Mouse (Mus musculus) kidney, postnatal 10 days (tissue): ENCODE data around the gene Gsn.

ENCODE experiments used
- DNase-seq: peaks from one replicate; pipeline ENCODE4 v3.0.0; 2021; ENCODE audit warnings: mixed read lengths

Gene Gsn

GRCm38 (mm10) chr2:35282214-35282613 is 26.0 kb downstream of the Gsn start:
- DNase-seq: peak; percentile 66

GRCm38 (mm10) chr2:35283997-35284396 is 27.8 kb downstream of the Gsn start:
- no peak for DNase-seq

- DNase-seq: no peak
These were observed 29.0 kb downstream of the Gsn start for GRCm38 (mm10) chr2:35285209-35285608.

DNA sequence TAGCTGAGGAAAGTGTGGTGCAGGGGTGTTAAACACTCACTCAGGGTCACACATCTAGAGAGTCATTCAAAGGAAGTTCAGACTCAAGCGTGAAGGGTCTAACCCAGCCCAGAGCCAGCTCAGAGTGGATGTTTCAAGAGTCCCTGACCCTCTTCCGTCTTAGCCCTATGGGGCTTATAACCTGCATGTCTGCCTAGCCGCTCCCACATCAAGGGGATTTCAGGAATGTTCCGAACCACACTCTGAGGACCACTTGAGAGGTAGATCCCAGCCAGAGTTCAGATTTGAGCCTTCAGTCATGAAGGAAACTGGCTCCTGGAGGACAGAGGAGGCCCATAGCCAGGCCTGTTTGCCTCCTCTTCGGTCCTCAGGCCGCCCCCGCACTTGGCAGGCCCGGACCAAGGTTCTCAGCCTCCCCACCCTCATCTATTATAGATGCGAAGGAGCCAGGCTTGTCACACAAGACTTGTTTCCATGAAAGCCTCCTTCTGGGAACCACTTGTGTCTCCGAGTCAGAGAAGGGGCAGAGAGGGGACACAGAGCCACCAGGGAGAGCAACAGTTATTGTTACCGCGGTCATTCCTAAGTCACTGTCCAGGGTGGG is 30.9 kb downstream of the Gsn start:
- no peak for DNase-seq

GRCm38 (mm10) chr2:35288758-35289635 is 32.8 kb downstream of the Gsn start:
- DNase-seq: peak; percentile 88

- DNase-seq: peak; percentile 75
These were observed 35.7 kb downstream of the Gsn start for GRCm38 (mm10) chr2:35291856-35292255.

- no peak for DNase-seq
These were observed 36.5 kb downstream of the Gsn start for GRCm38 (mm10) chr2:35292700-35293099.

DNA sequence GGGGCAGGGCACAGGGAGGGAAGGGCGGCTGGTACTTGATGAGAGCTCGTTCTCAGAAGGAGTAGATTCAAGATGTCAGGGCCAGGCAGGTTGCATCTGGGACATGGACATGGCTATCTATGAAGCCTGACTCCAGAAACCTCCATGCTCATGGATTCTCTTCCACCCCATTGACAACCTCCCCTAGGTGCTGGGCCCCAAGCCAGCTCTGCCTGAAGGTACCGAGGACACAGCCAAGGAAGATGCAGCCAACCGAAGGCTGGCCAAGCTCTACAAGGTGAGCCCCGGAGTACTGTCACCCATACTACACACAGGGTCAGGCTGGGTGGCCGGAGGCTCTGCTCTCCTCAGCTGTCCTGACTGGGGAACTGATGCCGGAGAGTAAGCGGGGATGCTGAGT is 37.1 kb downstream of the Gsn start:
- no peak for DNase-seq

- peak; percentile 87 for DNase-seq
These were observed 41.6 kb downstream of the Gsn start for GRCm38 (mm10) chr2:35297703-35298332.

- no peak for DNase-seq
These were observed 43.3 kb downstream of the Gsn start for GRCm38 (mm10) chr2:35299437-35299836.

GRCm38 (mm10) chr2:35302049-35302885 is 46.1 kb downstream of the Gsn start:
- peak; percentile 49 for DNase-seq

DNA sequence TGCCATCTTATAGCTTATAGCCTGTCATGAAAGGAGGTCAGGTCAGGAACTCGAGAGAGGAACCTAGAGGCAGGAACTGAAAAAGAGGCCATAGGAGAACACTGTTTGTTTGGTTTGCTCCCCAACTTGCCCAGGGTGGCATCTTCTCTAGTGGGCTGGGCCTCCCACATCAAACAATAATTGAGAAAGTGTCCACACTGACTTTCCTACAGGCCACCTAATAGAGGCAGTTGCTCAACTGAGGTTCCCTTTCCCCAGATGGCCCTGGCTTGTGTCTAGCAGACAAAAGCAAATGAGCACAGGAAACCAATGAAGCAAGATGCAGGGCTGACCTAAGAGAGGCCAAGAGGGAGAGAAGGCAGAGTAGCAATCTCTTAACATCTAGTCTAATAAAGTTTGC is 52.0 kb downstream of the Gsn start:
- no peak for DNase-seq

- no peak for DNase-seq
These were observed 53.8 kb downstream of the Gsn start for GRCm38 (mm10) chr2:35309906-35310493.

- no peak for DNase-seq
These were observed 58.1 kb downstream of the Gsn start for GRCm38 (mm10) chr2:35314300-35314699.

- DNase-seq: no peak
These were observed 61.4 kb downstream of the Gsn start for GRCm38 (mm10) chr2:35317604-35318003.

DNA sequence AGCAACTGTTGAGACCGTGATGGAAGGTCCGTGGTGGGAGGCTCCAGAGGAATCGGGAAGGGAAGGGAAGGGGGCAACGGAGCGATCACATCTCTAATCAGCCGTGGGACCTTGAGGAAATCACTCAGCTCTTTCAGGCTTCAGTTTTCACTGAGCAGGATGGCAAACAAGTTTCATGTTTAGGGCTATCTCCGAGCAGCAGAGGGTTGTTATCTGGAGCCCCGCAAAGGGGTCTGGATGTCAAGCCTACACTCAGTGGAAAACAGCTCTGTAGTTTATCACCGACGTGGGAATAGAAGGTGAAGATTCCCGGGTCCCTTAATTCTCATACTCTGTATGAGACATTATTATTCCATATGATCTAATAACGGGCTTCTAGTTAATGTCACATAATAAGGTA is 62.2 kb downstream of the Gsn start:
- no peak for DNase-seq

DNA sequence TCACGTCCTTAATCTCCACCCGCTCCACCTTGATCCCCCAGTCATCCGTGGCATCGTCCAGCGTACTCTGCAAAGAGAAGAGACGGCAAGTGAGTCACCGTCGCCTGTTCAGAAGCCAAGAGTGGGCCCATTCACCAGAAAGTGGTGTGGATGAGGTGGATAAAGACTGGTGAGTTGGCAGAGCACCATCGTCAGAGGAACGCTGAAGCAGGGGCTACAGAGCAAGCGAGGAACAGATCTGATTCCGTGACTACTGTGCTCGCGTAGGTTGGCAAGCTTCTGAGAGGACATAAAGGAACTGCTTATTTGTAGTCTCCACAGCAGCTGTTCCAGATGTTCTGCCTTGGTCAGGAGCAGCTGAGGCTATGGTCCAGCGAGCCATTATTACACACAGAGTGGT is 64.2 kb downstream of the Gsn start:
- DNase-seq: no peak

- peak; percentile 43 for DNase-seq
These were observed 66.4 kb downstream of the Gsn start for GRCm38 (mm10) chr2:35322404-35323164.

DNA sequence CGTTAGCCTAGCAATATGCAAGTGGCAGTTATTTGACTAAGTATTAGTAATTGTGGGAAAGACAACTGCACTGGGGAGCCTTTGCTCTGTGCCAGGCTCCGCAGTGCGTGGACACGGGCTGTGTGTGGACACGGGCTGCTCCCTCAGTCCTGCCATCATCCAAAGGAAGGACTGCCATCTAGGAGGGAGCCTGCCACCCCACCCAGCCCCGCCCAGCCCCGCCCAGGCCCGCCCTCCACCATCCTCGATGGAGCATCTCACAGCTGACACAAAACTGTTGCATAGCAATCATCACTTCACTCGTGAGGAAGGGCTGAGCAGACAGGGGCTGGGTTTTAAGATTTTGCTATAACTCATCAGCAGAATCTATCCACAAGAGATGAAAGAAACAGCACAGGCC is 69.8 kb downstream of the Gsn start:
- no peak for DNase-seq

- no peak for DNase-seq
These were observed 70.8 kb downstream of the Gsn start for GRCm38 (mm10) chr2:35326931-35327330.

- DNase-seq: no peak
These were observed 71.4 kb downstream of the Gsn start for GRCm38 (mm10) chr2:35327583-35327982.
